Mouse (Mus musculus) spleen, adult 2 months (tissue): ENCODE measurements around the gene Art4.

ENCODE experiments used
- CTCF ChIP-seq: fragments of 200-500 bp; IDR thresholded peaks from 2 replicates; pipeline ENCODE4 v1.5.1; 2011; ENCODE audit warnings: mild to moderate bottlenecking, inconsistent platforms; ENCODE audit not compliant: insufficient read depth, insufficient read length, insufficient replicate concordance; ENCODE audit errors: extremely low read depth
- POLR2A ChIP-seq: fragments of 200-500 bp; IDR thresholded peaks from 2 replicates; pipeline ENCODE4 v1.6.1; 2011; ENCODE audit warnings: low read depth, low read length, inconsistent platforms

DNA sequence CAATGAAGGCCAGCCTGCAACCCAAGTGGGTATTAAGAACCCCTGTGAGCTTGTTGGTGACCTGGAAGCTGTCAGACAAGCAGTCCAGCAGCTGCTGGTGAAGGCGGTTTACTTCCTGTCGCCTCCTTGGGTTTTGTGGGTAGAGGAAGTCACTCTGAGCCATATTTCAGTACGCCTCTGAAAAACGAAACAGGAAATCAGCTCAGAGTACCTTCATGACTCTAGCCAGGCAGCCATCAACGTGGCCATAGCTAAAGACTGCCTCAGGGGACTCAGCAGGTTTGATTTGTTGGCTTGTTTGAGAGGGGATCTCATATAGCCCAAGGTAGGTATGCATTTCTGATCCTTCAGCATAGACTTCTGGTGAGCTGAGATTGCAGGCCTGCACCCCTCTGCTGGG lies 25.8 kb downstream of the Art4 start:
- TF ChIP-seq CTCF: no peak
- no peak for TF ChIP-seq POLR2A
